Mouse (Mus musculus) G1E (cell line): ENCODE data around the gene Rabgap1.

Source experiments
- CTCF ChIP-seq: IDR thresholded peaks from 2 replicates; pipeline ENCODE4 v1.5.1; 2012; ENCODE audit warnings: low read depth, low read length, inconsistent platforms, mixed read lengths
- GATA1 ChIP-seq: IDR thresholded peaks from 2 replicates; pipeline ENCODE4 v1.6.1; 2012; ENCODE audit warnings: borderline replicate concordance, low read length, inconsistent platforms, mixed read lengths
- POLR2AphosphoS5 ChIP-seq: IDR thresholded peaks from 2 replicates; pipeline ENCODE4 v1.6.1; 2012; ENCODE audit warnings: low read depth, low read length, inconsistent platforms; ENCODE audit not compliant: insufficient replicate concordance

DNA sequence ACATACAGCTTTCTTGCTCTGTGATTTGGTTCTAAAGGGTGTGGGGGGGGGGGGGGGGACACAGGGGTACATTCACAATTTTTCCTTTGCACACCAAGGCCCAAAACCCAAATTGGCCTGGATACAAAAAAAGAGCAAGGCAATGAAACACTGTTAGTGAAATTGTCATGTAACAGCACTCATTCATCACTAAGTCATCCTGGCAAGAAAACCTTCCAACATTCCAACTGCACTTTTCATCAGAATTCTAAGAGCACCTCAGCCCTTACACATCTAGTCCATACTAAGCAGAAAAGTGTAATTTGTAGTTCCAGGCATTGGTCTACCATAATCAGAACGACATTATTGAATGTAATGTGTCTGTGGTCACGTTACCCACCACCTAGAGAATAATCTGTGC, 129.1 kb downstream of the Rabgap1 start:
- no peak for TF ChIP-seq GATA1
- no peak for TF ChIP-seq CTCF
- TF ChIP-seq POLR2AphosphoS5 = no peak
